Mouse (Mus musculus): ENCODE results near the gene Psme3. TPM values are rescaled to one million over a fixed set of nuclear protein-coding genes. Genes with fewer than 3 reads are reported as not detected.
"Not testable (repeated sequence)": the region's sequence is repeated elsewhere in the genome, so short reads cannot be mapped to it uniquely, and the experiment has no call there.

Psme3 gene
- polyA plus RNA-seq, 1 experiment from 2014 or later: 148 TPM

GRCm38 (mm10) chr11:101314567-101314966 lies 1.4 kb upstream of the Psme3 start:
- Histone ChIP-seq H3K4me3 (no peak overlapping the region), H3K4me2 (no peak overlapping the region), H3K4me1 (peaks cover 14% of the 10 kb centered on the region), H3K9ac (no peak overlapping the region), H3K9me3 (no peaks in the 10 kb centered on the region), H3K27me3 (no peaks in the 10 kb centered on the region), H3K27ac (no peak overlapping the region), H3K36me3 (peaks cover 18% of the 10 kb centered on the region)
- 94% methylated on average over 1 of the region's 1 CpGs for WGBS
- ATAC-seq (ENCODE audit: insufficient number of reproducible peaks, insufficient read depth, low FRiP score, low TSS enrichment, low read depth): no peak

GRCm38 (mm10) chr11:101315082-101315650 lies 847 bp upstream of the Psme3 start:
- Histone ChIP-seq H3K27ac (0 out of 2 replicates have a peak overlapping the region, but pooled peaks have one; percentile 73), H3K27me3 (no peaks in the 10 kb centered on the region), H3K4me2 (peak overlapping the region; percentile 98), H3K9me3 (no peaks in the 10 kb centered on the region), H3K9ac (peak overlapping the region; percentile 92), H3K4me3 (peak overlapping the region; percentile 83), H3K36me3 (peaks cover 24% of the 10 kb centered on the region), H3K4me1 (peaks cover 14% of the 10 kb centered on the region)
- ATAC-seq (ENCODE audit: insufficient number of reproducible peaks, insufficient read depth, low FRiP score, low TSS enrichment, low read depth): no peak
- WGBS: 90% methylated on average over 8 of the region's 8 CpGs

DNA sequence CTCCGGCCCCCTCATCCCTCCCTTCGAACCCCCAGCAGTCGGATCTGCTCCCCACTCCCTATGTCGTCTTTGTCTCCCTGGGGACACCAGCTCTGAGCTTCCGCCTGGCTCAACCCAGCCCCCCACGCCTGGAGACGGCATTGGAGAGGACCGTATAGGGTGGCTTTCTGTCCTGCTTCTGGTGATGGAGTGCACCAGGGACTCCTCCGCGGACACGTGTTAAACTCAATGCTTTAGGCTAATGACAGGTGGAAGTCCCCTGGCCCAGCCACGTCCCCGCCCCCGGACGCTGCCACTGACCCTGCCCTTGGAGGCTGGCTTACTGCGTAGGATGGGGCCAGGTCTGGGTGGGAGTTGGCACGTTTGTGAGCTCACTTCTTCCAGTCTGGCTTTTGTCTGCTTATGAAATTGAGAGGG lies 496 bp downstream of the Psme3 start:
- Histone ChIP-seq H3K9ac (peak overlapping the region; percentile 92), H3K4me1 (peaks cover 14% of the 10 kb centered on the region), H3K27ac (peak overlapping the region; percentile 73), H3K27me3 (no peaks in the 10 kb centered on the region), H3K4me3 (peak overlapping the region; percentile 83), H3K9me3 (no peaks in the 10 kb centered on the region), H3K4me2 (peak overlapping the region; percentile 98), H3K36me3 (peaks cover 37% of the 10 kb centered on the region)
- WGBS: under 1% methylated on average over 17 of the region's 17 CpGs
- no peak; the same call in 1 of the 2 replicates for ATAC-seq (ENCODE audit: insufficient number of reproducible peaks, insufficient read depth, low FRiP score, low TSS enrichment, low read depth)

DNA sequence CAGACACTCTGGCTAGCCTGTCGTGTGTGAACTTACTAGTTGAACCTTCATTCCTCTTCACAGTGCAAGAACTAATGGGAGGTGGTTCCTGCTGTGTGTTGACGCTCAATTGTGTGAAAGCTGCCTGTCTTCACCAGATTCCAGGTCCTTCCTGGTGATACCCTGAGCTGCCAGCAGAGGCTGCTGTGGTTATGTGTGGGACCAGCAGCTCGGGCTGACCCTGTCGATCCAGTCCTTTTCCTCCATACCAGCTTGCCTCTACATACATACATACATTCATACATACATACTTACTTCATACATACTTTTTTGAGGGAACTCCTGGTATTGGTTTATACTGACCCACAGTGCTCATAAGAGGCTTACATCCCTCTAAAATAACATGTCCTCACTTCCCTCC lies 7.6 kb downstream of the Psme3 start:
- Histone ChIP-seq H3K27me3 (no peaks in the 10 kb centered on the region), H3K4me1 (0 out of 2 replicates have a peak, but pooled peaks cover 5% of the 10 kb centered on the region), H3K36me3 (peaks cover 73% of the 10 kb centered on the region), H3K27ac (no peak overlapping the region), H3K4me2 (no peak overlapping the region), H3K9ac (no peak overlapping the region), H3K9me3 (no peaks in the 10 kb centered on the region), H3K4me3 (no peak overlapping the region)
- no peak for ATAC-seq (ENCODE audit: insufficient number of reproducible peaks, insufficient read depth, low FRiP score, low TSS enrichment, low read depth)
- 18% methylated on average over 4 of the region's 4 CpGs for WGBS

DNA sequence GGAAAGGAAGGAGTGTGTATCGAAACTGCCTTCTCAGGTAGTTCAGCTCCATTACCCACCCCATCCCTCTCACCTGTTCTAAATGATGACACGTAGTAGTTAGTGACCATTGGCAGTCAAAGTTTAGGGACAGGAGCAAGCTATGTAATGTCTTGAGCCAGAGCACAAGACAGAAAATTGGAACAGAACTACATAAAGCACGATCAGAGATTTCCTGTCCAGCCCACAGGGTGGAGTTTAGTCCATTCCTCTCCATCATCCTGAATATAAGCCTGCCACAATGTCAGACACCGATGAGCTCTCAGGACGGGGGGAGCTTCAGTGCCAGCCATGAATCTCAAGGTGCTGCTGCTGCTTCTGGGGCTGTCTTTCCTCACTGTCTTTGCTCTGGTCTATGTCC lies 8.8 kb downstream of the Psme3 start, which contains the start of gene Aoc2:
TSS of gene Aoc2 (plus strand) at position 301 of the 400 bp plus-strand sequence.
- peaks cover 61% of the 10 kb centered on the region for H3K36me3 ChIP-seq
- 93% methylated on average over 5 of the region's 5 CpGs for WGBS
- no peaks in the 10 kb centered on the region for H3K9me3 ChIP-seq
- no peak within 1 kb of the TSS for H3K9ac ChIP-seq
- no peak within 1 kb of the TSS for H3K27ac ChIP-seq
- H3K4me1 ChIP-seq: 0 out of 2 replicates have a peak, but pooled peaks cover 6% of the 10 kb centered on the region
- H3K4me3 ChIP-seq: no peak within 1 kb of the TSS
- no peak for ATAC-seq (ENCODE audit: insufficient number of reproducible peaks, insufficient read depth, low FRiP score, low TSS enrichment, low read depth)
- no peaks in the 10 kb centered on the region for H3K27me3 ChIP-seq
- no peak within 1 kb of the TSS for H3K4me2 ChIP-seq

- H3K4me1 ChIP-seq; H3K9me3 ChIP-seq; H3K4me3 ChIP-seq; H3K27me3 ChIP-seq; H3K27ac ChIP-seq; H3K4me2 ChIP-seq; H3K9ac ChIP-seq; ATAC-seq (ENCODE audit: insufficient number of reproducible peaks, insufficient read depth, low FRiP score, low TSS enrichment, low read depth): not testable (repeated sequence)
- WGBS: 92% methylated on average over 11 of the region's 11 CpGs
- peaks cover 57% of the 10 kb centered on the region for H3K36me3 ChIP-seq
Observed at GRCm38 (mm10) chr11:101325201-101325600, 9.2 kb downstream of the Psme3 start.

- WGBS: 83% methylated on average over 11 of the region's 11 CpGs
- Histone ChIP-seq H3K4me3 (no peak overlapping the region), H3K27me3 (no peaks in the 10 kb centered on the region), H3K9me3 (no peaks in the 10 kb centered on the region), H3K4me1 (0 out of 2 replicates have a peak, but pooled peaks cover 6% of the 10 kb centered on the region), H3K4me2 (no peak overlapping the region), H3K9ac (no peak overlapping the region), H3K27ac (no peak overlapping the region), H3K36me3 (peaks cover 47% of the 10 kb centered on the region)
- ATAC-seq (ENCODE audit: insufficient number of reproducible peaks, insufficient read depth, low FRiP score, low TSS enrichment, low read depth): no peak
Observed at GRCm38 (mm10) chr11:101326147-101326546, 10.1 kb downstream of the Psme3 start.

- H3K4me3 ChIP-seq: no peak overlapping the region
- 0 out of 2 replicates have a peak, but pooled peaks cover 6% of the 10 kb centered on the region for H3K4me1 ChIP-seq
- H3K27ac ChIP-seq: no peak overlapping the region
- no peak for ATAC-seq (ENCODE audit: insufficient number of reproducible peaks, insufficient read depth, low FRiP score, low TSS enrichment, low read depth)
- H3K4me2 ChIP-seq: no peak overlapping the region
- peaks cover 36% of the 10 kb centered on the region for H3K36me3 ChIP-seq
- WGBS: 51% methylated on average over 3 of the region's 3 CpGs
- no peaks in the 10 kb centered on the region for H3K9me3 ChIP-seq
- H3K9ac ChIP-seq: no peak overlapping the region
- no peaks in the 10 kb centered on the region for H3K27me3 ChIP-seq
Observed at GRCm38 (mm10) chr11:101327311-101327710, 11.3 kb downstream of the Psme3 start.

DNA sequence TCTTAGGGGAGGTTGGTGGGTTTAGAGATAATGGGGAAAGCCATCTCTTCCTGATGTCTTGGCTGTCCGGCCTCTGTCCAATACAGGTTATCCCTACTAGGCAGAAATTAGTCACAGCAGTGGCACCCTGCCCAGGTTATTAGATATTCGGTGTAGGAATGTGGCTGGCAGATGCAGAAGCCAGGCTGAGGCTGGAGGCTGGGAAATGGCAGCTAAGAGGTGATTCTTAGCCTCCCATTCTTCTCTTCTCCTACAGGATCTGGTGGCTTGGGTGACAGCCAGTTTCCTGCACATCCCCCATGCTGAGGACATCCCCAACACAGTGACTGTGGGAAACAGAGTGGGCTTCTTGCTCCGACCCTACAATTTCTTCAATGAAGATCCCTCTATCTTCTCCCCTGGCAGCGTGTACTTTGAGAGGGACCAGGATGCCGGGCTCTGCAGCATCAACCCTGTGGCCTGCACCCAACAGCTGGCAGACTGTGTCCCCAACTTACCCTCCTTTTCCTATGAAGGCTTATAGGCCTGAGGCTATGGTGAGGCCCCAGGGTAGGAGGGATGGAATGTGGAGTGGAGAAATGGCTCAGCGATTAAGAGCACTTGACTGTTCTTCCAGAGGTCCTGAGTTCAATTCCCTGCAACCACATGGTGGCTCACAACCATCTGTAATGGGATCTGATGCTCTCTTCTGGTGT lies 13.1 kb downstream of the Psme3 start:
- H3K9me3 ChIP-seq: no peaks in the 10 kb centered on the region
- peaks cover 8% of the 10 kb centered on the region; the same call in 1 of the 2 replicates for H3K4me1 ChIP-seq
- H3K27ac ChIP-seq: no peak overlapping the region
- 78% methylated on average over 6 of the region's 6 CpGs for WGBS
- ATAC-seq (ENCODE audit: insufficient number of reproducible peaks, insufficient read depth, low FRiP score, low TSS enrichment, low read depth): no peak
- H3K9ac ChIP-seq: no peak overlapping the region
- H3K4me2 ChIP-seq: no peak overlapping the region
- H3K27me3 ChIP-seq: no peaks in the 10 kb centered on the region
- H3K4me3 ChIP-seq: no peak overlapping the region
- H3K36me3 ChIP-seq: peaks cover 18% of the 10 kb centered on the region

DNA sequence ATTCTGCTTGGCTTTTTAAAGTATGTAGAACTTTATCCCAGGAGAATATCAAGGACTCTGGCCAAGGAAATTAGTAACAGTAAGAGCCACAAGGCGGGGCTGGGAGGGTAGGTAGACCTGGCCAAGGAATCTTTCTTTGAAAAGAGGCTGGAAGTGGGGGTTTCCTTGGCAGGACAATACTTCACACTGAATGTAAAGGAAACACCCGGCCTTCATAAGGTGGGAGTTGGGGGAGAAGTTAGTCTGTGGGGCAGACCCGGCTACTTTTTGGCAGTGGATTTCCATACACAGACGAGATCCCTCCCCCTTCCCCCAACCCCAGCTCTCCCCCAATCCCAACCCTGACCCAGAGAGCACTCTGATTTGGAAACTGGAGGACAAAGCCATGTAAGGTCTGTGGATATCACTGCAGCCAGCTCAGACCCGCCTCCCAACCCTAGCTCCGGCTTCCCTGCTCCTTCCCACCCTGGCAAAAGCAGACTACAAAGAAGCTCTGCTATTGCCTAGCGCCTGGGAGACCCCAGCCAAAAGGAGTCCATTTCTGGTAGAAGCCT lies 14.4 kb downstream of the Psme3 start, which contains the start of gene Aoc3:
TSS of gene Aoc3 (plus strand) at position 235 of the 554 bp plus-strand sequence.
- Histone ChIP-seq H3K36me3 (peaks cover 5% of the 10 kb centered on the region), H3K4me2 (no peak within 1 kb of the TSS), H3K4me1 (peaks cover 14% of the 10 kb centered on the region), H3K9me3 (no peaks in the 10 kb centered on the region), H3K9ac (no peak within 1 kb of the TSS), H3K4me3 (no peak within 1 kb of the TSS), H3K27me3 (no peaks in the 10 kb centered on the region), H3K27ac (peak within 1 kb of the TSS; percentile 44; the same call in 1 of the 2 replicates)
- peak; percentile 45; the same call in 1 of the 2 replicates for ATAC-seq (ENCODE audit: insufficient number of reproducible peaks, insufficient read depth, low FRiP score, low TSS enrichment, low read depth)
- 70% methylated on average over 7 of the region's 7 CpGs for WGBS

DNA sequence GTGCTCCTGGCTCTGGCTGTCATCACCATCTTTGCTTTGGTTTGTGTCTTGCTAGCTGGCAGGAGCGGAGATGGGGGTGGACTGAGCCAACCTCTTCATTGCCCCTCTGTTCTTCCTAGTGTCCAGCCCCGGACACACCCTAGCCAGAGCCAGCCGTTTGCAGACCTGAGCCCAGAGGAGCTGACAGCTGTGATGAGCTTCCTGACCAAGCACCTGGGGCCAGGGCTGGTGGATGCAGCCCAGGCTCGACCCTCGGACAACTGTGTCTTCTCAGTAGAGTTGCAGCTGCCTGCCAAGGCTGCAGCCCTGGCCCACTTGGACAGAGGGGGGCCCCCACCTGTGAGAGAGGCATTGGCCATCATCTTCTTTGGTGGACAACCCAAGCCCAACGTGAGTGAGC lies 14.9 kb downstream of the Psme3 start:
- not testable (repeated sequence) for H3K4me3 ChIP-seq; H3K4me2 ChIP-seq; H3K27me3 ChIP-seq; H3K9me3 ChIP-seq; H3K9ac ChIP-seq; ATAC-seq (ENCODE audit: insufficient number of reproducible peaks, insufficient read depth, low FRiP score, low TSS enrichment, low read depth); H3K36me3 ChIP-seq
- H3K4me1 ChIP-seq: peaks cover 14% of the 10 kb centered on the region
- WGBS: 83% methylated on average over 6 of the region's 6 CpGs
- H3K27ac ChIP-seq: peak overlapping the region; percentile 44; the same call in 1 of the 2 replicates

Data from embryonic facial prominence, embryonic 13.5 days (tissue).